Mouse (Mus musculus) E14TG2a.4 (cell line): ENCODE results near the gene Ptprn2.

Experiments used
- H3K27me3 ChIP-seq: 2 replicates; pipeline ENCODE4 v1.6.1; 2014; ENCODE audit warnings: low read length, control low read depth; ENCODE audit not compliant: insufficient read depth
- H3K36me3 ChIP-seq: 2 replicates; pipeline ENCODE4 v1.6.1; 2014; ENCODE audit warnings: low read length, control low read depth; ENCODE audit not compliant: insufficient read depth
- H3K4me1 ChIP-seq: replicated peaks from 2 replicates; pipeline ENCODE4 v1.6.1; 2014; ENCODE audit warnings: low read depth, low read length, control low read depth
- H3K4me3 ChIP-seq: replicated peaks from 2 replicates; pipeline ENCODE4 v1.5.1; 2014; ENCODE audit warnings: mild to moderate bottlenecking, low read length
- H3K9me3 ChIP-seq: 2 replicates; pipeline ENCODE4 v1.6.1; 2014; ENCODE audit warnings: low read length, control low read depth
- CTCF ChIP-seq: conservative IDR thresholded peaks from 2 replicates; pipeline ENCODE4 v1.5.1; 2014; ENCODE audit warnings: low read length
- NANOG ChIP-seq: IDR thresholded peaks from 2 replicates; pipeline ENCODE4 v1.6.1; 2014; ENCODE audit warnings: borderline replicate concordance, low read length, mixed read lengths
- POU5F1 ChIP-seq: IDR thresholded peaks from 2 replicates; pipeline ENCODE4 v1.6.1; 2014; ENCODE audit warnings: low read length, borderline replicate concordance

The Ptprn2 gene

GRCm38 (mm10) chr12:116919691-116920526 is 434.4 kb downstream of the Ptprn2 start:
- Histone ChIP-seq H3K27me3 (no peaks in the 10 kb centered on the region; the same call in none of the 2 replicates), H3K4me3 (no peak overlapping the region)
- no peak for TF ChIP-seq NANOG
- TF ChIP-seq POU5F1 = no peak
- TF ChIP-seq CTCF = no peak

GRCm38 (mm10) chr12:116927115-116927514 is 441.6 kb downstream of the Ptprn2 start:
- H3K4me3 ChIP-seq = no peak overlapping the region
- no peaks in the 10 kb centered on the region for H3K36me3 ChIP-seq
- no peaks in the 10 kb centered on the region for H3K4me1 ChIP-seq
- TF ChIP-seq NANOG (no peak), POU5F1 (no peak), CTCF (no peak)
- H3K9me3 ChIP-seq = no peaks in the 10 kb centered on the region
- H3K27me3 ChIP-seq = no peaks in the 10 kb centered on the region

More at GRCm38 (mm10) chr12:116919691-116920526, 434.4 kb downstream of the Ptprn2 start:
- H3K36me3 ChIP-seq = no peaks in the 10 kb centered on the region
- H3K4me1 ChIP-seq = 0 out of 2 replicates have a peak, but pooled peaks cover 4% of the 10 kb centered on the region
- no peaks in the 10 kb centered on the region for H3K9me3 ChIP-seq

GRCm38 (mm10) chr12:116927516-116927915 is 442.0 kb downstream of the Ptprn2 start:
- Histone ChIP-seq H3K27me3 (no peaks in the 10 kb centered on the region), H3K4me3 (no peak overlapping the region), H3K36me3 (no peaks in the 10 kb centered on the region), H3K9me3 (no peaks in the 10 kb centered on the region), H3K4me1 (no peaks in the 10 kb centered on the region)
- TF ChIP-seq NANOG (no peak), POU5F1 (no peak), CTCF (no peak)

GRCm38 (mm10) chr12:116938158-116938854 is 452.8 kb downstream of the Ptprn2 start:
- no peaks in the 10 kb centered on the region for H3K36me3 ChIP-seq
- H3K27me3 ChIP-seq = no peaks in the 10 kb centered on the region
- H3K4me3 ChIP-seq = no peak overlapping the region
- H3K9me3 ChIP-seq = no peaks in the 10 kb centered on the region
- no peaks in the 10 kb centered on the region for H3K4me1 ChIP-seq
- no peak for TF ChIP-seq CTCF
- 0 out of 2 replicates have a peak, but pooled peaks have one; percentile 5 for TF ChIP-seq NANOG

GRCm38 (mm10) chr12:116943883-116944282 is 458.4 kb downstream of the Ptprn2 start:
- Histone ChIP-seq H3K9me3 (peaks cover 7% of the 10 kb centered on the region; the same call in 1 of the 2 replicates), H3K27me3 (peaks cover 16% of the 10 kb centered on the region), H3K36me3 (no peaks in the 10 kb centered on the region), H3K4me3 (no peak overlapping the region), H3K4me1 (peaks cover 14% of the 10 kb centered on the region)
- TF ChIP-seq POU5F1 = no peak
- TF ChIP-seq NANOG = no peak
- TF ChIP-seq CTCF = no peak

GRCm38 (mm10) chr12:116948151-116948928 is 462.8 kb downstream of the Ptprn2 start:
- H3K36me3 ChIP-seq = no peaks in the 10 kb centered on the region
- peaks cover 36% of the 10 kb centered on the region for H3K27me3 ChIP-seq
- H3K4me3 ChIP-seq = no peak overlapping the region
- no peak for TF ChIP-seq CTCF
- TF ChIP-seq NANOG = no peak
- no peak for TF ChIP-seq POU5F1
- peaks cover 17% of the 10 kb centered on the region for H3K4me1 ChIP-seq
- peaks cover 7% of the 10 kb centered on the region; the same call in 1 of the 2 replicates for H3K9me3 ChIP-seq

GRCm38 (mm10) chr12:116949726-116950125 is 464.2 kb downstream of the Ptprn2 start:
- H3K4me1 ChIP-seq = peaks cover 17% of the 10 kb centered on the region
- TF ChIP-seq POU5F1 (no peak), NANOG (no peak), CTCF (no peak)
- no peak overlapping the region for H3K4me3 ChIP-seq
- no peaks in the 10 kb centered on the region for H3K36me3 ChIP-seq
- H3K27me3 ChIP-seq = peaks cover 37% of the 10 kb centered on the region
- peaks cover 7% of the 10 kb centered on the region; the same call in 1 of the 2 replicates for H3K9me3 ChIP-seq
